Mouse (Mus musculus): ENCODE data around the gene Tbc1d2b. TPM values are rescaled to one million over a fixed set of nuclear protein-coding genes. Genes with fewer than 3 reads are reported as not detected.
A peak's percentile ranks its signal among the peaks of the same experiment; 100 is the strongest.

Gene Tbc1d2b
- polyA plus RNA-seq, 1 experiment = 45.5 TPM

GRCm38 (mm10) chr9:90278397-90278796, 7.8 kb upstream of the Tbc1d2b start:
- TF ChIP-seq POLR2A (IDR thresholded peaks at IDR 0.05; ENCODE audit: low read depth, low read length) (no peak), CTCF (IDR thresholded peaks at IDR 0.05; ENCODE audit: borderline replicate concordance, insufficient read depth, low read length) (no peak)
- Histone ChIP-seq H3K4me1 (ENCODE audit: control insufficient read depth, insufficient read depth, low read length) (no peaks in the 10 kb centered on the region), H3K27ac (ENCODE audit: insufficient read depth, low read length) (no peak overlapping the region), H3K4me3 (ENCODE audit: insufficient read depth, low read length) (no peak overlapping the region)

- Histone ChIP-seq H3K4me3 (ENCODE audit: insufficient read depth, low read length) (no peak overlapping the region), H3K4me1 (ENCODE audit: control insufficient read depth, insufficient read depth, low read length) (no peaks in the 10 kb centered on the region), H3K27ac (ENCODE audit: insufficient read depth, low read length) (no peak overlapping the region)
- no peak for TF ChIP-seq POLR2A (IDR thresholded peaks at IDR 0.05; ENCODE audit: low read depth, low read length)
- TF ChIP-seq CTCF (IDR thresholded peaks at IDR 0.05; ENCODE audit: borderline replicate concordance, insufficient read depth, low read length) = no peak
These were observed 7.3 kb upstream of the Tbc1d2b start for GRCm38 (mm10) chr9:90277884-90278283.

DNA sequence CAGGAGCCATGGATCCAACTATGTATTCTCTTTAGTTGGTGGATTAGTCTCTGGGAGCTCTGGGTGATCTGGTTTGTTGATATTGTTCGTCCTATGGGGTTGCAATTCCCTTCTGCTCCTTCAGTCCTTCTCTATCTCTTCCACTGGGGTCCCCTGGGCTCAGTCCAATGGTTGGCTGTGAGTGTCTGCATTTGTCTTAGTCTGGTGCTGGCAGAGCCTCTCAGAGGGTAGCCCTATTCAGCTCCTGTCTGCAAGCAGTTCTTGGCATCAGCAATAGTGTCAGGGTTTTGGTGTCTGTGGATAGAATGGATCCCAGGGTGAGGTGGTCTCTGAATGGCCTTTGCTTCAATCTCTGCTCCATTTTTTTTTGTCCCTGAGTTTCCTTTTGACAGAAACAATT, 6.2 kb upstream of the Tbc1d2b start:
- H3K4me1 ChIP-seq (ENCODE audit: control insufficient read depth, insufficient read depth, low read length) = no peaks in the 10 kb centered on the region
- no peak for TF ChIP-seq POLR2A (IDR thresholded peaks at IDR 0.05; ENCODE audit: low read depth, low read length)
- no peak for TF ChIP-seq CTCF (IDR thresholded peaks at IDR 0.05; ENCODE audit: borderline replicate concordance, insufficient read depth, low read length)

GRCm38 (mm10) chr9:90275906-90276305, 5.3 kb upstream of the Tbc1d2b start:
- Histone ChIP-seq H3K27ac (ENCODE audit: insufficient read depth, low read length) (no peak overlapping the region), H3K4me3 (ENCODE audit: insufficient read depth, low read length) (no peak overlapping the region), H3K4me1 (ENCODE audit: control insufficient read depth, insufficient read depth, low read length) (no peaks in the 10 kb centered on the region)
- TF ChIP-seq POLR2A (IDR thresholded peaks at IDR 0.05; ENCODE audit: low read depth, low read length) (no peak), CTCF (IDR thresholded peaks at IDR 0.05; ENCODE audit: borderline replicate concordance, insufficient read depth, low read length) (no peak)

More for the DNA sequence above, 6.2 kb upstream of the Tbc1d2b start:
- H3K27ac ChIP-seq (ENCODE audit: insufficient read depth, low read length) = no peak overlapping the region
- no peak overlapping the region for H3K4me3 ChIP-seq (ENCODE audit: insufficient read depth, low read length)

DNA sequence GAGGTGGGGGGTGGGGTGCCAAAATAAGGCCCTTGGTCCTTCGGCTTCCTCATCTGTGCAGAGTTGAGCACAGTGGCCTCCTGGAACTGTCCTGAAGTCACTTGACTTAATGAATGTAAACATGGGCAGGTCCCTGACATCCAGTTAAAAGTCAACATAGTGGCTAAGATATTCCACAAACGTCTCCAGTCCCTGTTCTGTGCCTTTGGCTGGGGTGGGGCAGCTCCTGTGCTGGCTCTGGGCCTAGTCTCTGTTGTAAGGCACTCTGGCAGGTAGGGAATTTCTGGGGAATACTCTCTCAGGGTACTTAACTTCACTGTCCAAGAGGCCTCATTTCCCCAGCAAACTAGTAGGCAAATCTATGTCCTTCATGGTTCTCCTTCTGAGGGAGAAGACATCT, 4.9 kb upstream of the Tbc1d2b start:
- no peaks in the 10 kb centered on the region for H3K4me1 ChIP-seq (ENCODE audit: control insufficient read depth, insufficient read depth, low read length)
- no peak for TF ChIP-seq CTCF (IDR thresholded peaks at IDR 0.05; ENCODE audit: borderline replicate concordance, insufficient read depth, low read length)
- no peak for TF ChIP-seq POLR2A (IDR thresholded peaks at IDR 0.05; ENCODE audit: low read depth, low read length)
- no peak overlapping the region for H3K4me3 ChIP-seq (ENCODE audit: insufficient read depth, low read length)
- no peak overlapping the region for H3K27ac ChIP-seq (ENCODE audit: insufficient read depth, low read length)

DNA sequence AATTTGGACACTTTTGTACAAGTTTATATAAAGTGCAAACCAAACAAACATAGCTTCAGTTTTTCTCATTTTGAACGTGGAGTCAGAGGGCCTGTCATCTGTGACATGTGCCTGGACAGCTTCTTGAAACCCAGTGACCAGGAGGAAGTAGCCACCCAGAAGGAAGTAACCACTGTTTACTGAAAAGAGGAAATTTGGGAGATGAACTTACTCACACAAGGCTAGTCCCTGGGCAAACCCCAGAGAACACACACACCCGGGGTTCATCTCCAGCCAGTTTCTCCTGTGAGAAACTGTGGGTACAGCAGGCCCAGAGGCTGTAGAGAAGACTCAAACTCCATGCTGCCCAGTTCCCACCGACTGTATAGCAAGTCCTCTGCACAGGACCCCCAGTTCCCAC, 3.9 kb upstream of the Tbc1d2b start:
- no peak for TF ChIP-seq CTCF (IDR thresholded peaks at IDR 0.05; ENCODE audit: borderline replicate concordance, insufficient read depth, low read length)
- no peak for TF ChIP-seq POLR2A (IDR thresholded peaks at IDR 0.05; ENCODE audit: low read depth, low read length)
- no peak overlapping the region for H3K4me3 ChIP-seq (ENCODE audit: insufficient read depth, low read length)
- H3K4me1 ChIP-seq (ENCODE audit: control insufficient read depth, insufficient read depth, low read length) = no peaks in the 10 kb centered on the region
- H3K27ac ChIP-seq (ENCODE audit: insufficient read depth, low read length) = no peak overlapping the region

DNA sequence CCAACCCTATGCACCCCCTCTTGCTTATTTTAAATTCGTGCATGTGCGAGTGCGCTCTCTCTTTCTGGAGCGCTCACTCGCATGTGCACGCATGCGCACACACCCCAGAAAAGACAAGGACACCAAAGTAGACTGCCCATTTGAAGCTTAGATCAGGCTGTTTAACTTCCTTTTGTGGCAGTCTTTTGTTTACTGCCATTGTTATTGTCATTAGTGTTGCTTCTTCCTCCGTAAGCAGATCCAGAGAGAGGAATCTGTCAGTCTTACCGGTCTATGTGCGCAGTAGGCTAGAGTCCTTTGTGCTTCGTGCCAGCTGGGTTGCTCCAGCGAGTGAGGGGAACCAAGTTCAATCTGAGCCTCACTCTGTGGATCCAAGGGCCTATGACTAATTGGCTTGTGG, 1.7 kb upstream of the Tbc1d2b start:
- no peaks in the 10 kb centered on the region for H3K4me1 ChIP-seq (ENCODE audit: control insufficient read depth, insufficient read depth, low read length)
- no peak overlapping the region for H3K27ac ChIP-seq (ENCODE audit: insufficient read depth, low read length)
- TF ChIP-seq CTCF (IDR thresholded peaks at IDR 0.05; ENCODE audit: borderline replicate concordance, insufficient read depth, low read length) (no peak), POLR2A (IDR thresholded peaks at IDR 0.05; ENCODE audit: low read depth, low read length) (no peak)
- H3K4me3 ChIP-seq (ENCODE audit: insufficient read depth, low read length) = no peak overlapping the region

DNA sequence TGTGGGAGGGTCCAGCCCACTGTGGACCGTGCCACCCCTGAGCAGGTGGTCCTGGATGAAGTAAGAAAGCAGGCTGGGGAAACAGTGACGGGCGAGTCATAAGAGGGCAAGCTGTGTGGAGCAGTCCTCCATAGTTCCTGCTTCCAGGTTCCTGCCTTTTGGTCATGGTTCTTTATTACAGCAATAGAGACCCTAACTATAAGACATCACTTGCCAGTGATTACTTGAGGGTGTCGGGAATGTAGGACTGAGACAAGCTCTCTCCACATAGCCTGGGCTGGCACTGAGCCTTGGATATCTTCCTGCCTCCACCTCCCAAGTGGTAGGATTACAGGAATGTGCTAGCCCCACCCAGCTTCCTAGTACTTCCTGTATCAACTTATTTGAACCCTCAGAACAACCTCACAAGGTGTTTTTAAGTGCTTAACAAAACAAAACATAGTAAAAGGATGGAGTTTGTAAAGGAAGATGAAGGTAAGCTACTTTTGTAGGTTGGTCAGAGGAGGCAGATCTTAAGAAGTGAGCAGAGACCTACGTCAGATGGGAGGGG, 1.0 kb upstream of the Tbc1d2b start:
- H3K4me1 ChIP-seq (ENCODE audit: control insufficient read depth, insufficient read depth, low read length) = no peaks in the 10 kb centered on the region
- TF ChIP-seq CTCF (IDR thresholded peaks at IDR 0.05; ENCODE audit: borderline replicate concordance, insufficient read depth, low read length) (no peak), POLR2A (IDR thresholded peaks at IDR 0.05; ENCODE audit: low read depth, low read length) (no peak)
- H3K27ac ChIP-seq (ENCODE audit: insufficient read depth, low read length) = no peak overlapping the region
- no peak overlapping the region for H3K4me3 ChIP-seq (ENCODE audit: insufficient read depth, low read length)

DNA sequence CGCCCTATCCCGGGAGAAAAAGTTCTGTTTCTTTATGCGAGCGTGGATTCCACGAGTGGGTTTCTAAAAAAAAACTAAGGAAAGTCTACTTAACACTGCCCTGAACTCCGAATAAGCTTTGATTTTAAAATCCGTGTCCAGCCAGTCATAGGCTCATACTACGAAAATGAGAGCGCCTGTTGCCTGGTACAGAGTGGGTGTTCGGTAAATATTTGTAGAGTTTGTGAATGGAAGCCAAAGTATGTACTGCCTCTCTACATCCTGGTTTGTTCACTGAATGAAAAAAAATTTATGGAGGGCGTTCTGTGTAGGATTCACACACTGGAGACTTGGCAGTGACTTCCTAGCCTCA, 316 bp upstream of the Tbc1d2b start:
- Histone ChIP-seq H3K4me3 (ENCODE audit: insufficient read depth, low read length) (peak overlapping the region; percentile 95), H3K27ac (ENCODE audit: insufficient read depth, low read length) (peak overlapping the region; percentile 8; the same call in 1 of the 2 replicates), H3K4me1 (ENCODE audit: control insufficient read depth, insufficient read depth, low read length) (no peaks in the 10 kb centered on the region)
- TF ChIP-seq CTCF (IDR thresholded peaks at IDR 0.05; ENCODE audit: borderline replicate concordance, insufficient read depth, low read length) (no peak), POLR2A (IDR thresholded peaks at IDR 0.05; ENCODE audit: low read depth, low read length) (no peak)

GRCm38 (mm10) chr9:90269011-90269681, 1.5 kb downstream of the Tbc1d2b start:
- peak overlapping the region; percentile 74 for H3K27ac ChIP-seq (ENCODE audit: insufficient read depth, low read length)

More at GRCm38 (mm10) chr9:90269011-90269681, 1.5 kb downstream of the Tbc1d2b start:
- H3K4me1 ChIP-seq (ENCODE audit: control insufficient read depth, insufficient read depth, low read length) = no peaks in the 10 kb centered on the region
- no peak for TF ChIP-seq CTCF (IDR thresholded peaks at IDR 0.05; ENCODE audit: borderline replicate concordance, insufficient read depth, low read length)
- TF ChIP-seq POLR2A (IDR thresholded peaks at IDR 0.05; ENCODE audit: low read depth, low read length) = peak; percentile 54
- H3K4me3 ChIP-seq (ENCODE audit: insufficient read depth, low read length) = peak overlapping the region; percentile 95
